Comparison of ENCODE assay signal across 18 mouse cellular contexts in genomic region chrX:69738972-69739371, GRCm38 (mm10).
"Had no signal": no experiment of that assay in that cellular context is flagged by ENCODE, and none has a peak within 500 bp of the region (broad histone marks: within the 10 kb centered on the region; RNA-seq: fewer than 3 reads in every experiment).

No protein-coding gene starts in this region.

- H3K4me3 ChIP-seq: layer of hippocampus, adult 2 months; limb, embryonic 12.5 days; liver, embryonic 13.5 days; lung, embryonic 15.5 days; megakaryocyte, embryonic 14.5 days; neural tube, embryonic 15.5 days; stomach, embryonic 15.5 days had no signal

- H3K27ac ChIP-seq: kidney, postnatal 0 days; layer of hippocampus, adult 2 months; limb, embryonic 12.5 days; liver, embryonic 13.5 days; lung, embryonic 15.5 days; macrophage; neural tube, embryonic 15.5 days; stomach, embryonic 15.5 days had no signal

- DNase-seq: kidney, adult 8-10 months; kidney, postnatal 4 days; liver; liver, embryonic 13.5 days; liver, postnatal 0 days; lung, postnatal 14 days; right cerebral cortex, postnatal 14 days; thymus, postnatal 36 days had no signal

- H3K36me3 ChIP-seq: limb, embryonic 12.5 days; liver, embryonic 13.5 days; lung, embryonic 15.5 days; neural tube, embryonic 15.5 days; stomach, embryonic 15.5 days had no signal

- H3K9me3 ChIP-seq: limb, embryonic 12.5 days; liver, embryonic 13.5 days; lung, embryonic 15.5 days; megakaryocyte, embryonic 14.5 days; neural tube, embryonic 15.5 days; stomach, embryonic 15.5 days had no signal

- H3K4me2 ChIP-seq: limb, embryonic 12.5 days; liver, embryonic 13.5 days; lung, embryonic 15.5 days; neural tube, embryonic 15.5 days; stomach, embryonic 15.5 days had no signal

- H3K4me1 ChIP-seq: limb, embryonic 12.5 days; liver, embryonic 13.5 days; lung, embryonic 15.5 days; megakaryocyte, embryonic 14.5 days; neural tube, embryonic 15.5 days; stomach, embryonic 15.5 days had no signal

- ATAC-seq: intestine, postnatal 0 days; liver, postnatal 0 days; midbrain, embryonic 16.5 days had no signal

- H3K9ac ChIP-seq: limb, embryonic 12.5 days; liver, embryonic 13.5 days; liver, postnatal 0 days; lung, embryonic 15.5 days; neural tube, embryonic 15.5 days; stomach, embryonic 15.5 days had no signal

- H3K27me3 ChIP-seq: limb, embryonic 12.5 days; liver, embryonic 13.5 days; lung, embryonic 15.5 days; megakaryocyte, embryonic 14.5 days; neural tube, embryonic 15.5 days; stomach, embryonic 15.5 days had no signal
